Mouse (Mus musculus) left cerebral cortex, postnatal 4 days (tissue): Measurements from ENCODE around the gene Olfr1466. TPM values are rescaled to one million over a fixed set of nuclear protein-coding genes. Genes with fewer than 3 reads are reported as not detected.

Experiments
- DNase-seq: peaks from one replicate; pipeline ENCODE4 v3.0.0-alpha.2; 2022
- intact Hi-C: fragments of 180-260 bp; cut with DNase I; formaldehyde crosslinking; loops from one replicate; pipeline ENCODE4 v1.15.1; 2025
- total RNA-seq, 2 experiments: library from RNA; stranded (reverse); gene quantifications; 2 replicates each; pipeline ENCODE4 v1.2.3; 2021

Gene Olfr1466
- total RNA-seq: not detected

GRCm38 (mm10) chr19:13338562-13338961 lies at the start of gene Olfr1466:
Gene Olfr1466 (plus strand): TSS chr19:13338862.
- intact Hi-C loops: no loop called here

GRCm38 (mm10) chr19:13315441-13315840 lies 23.2 kb upstream of the Olfr1466 start, which contains the start of gene Olfr1465:
Gene Olfr1465 (minus strand): TSS chr19:13315541.
- no peak for DNase-seq
- intact Hi-C loops: no loop called here

More at GRCm38 (mm10) chr19:13338562-13338961, at the start of gene Olfr1466:
- DNase-seq: no peak

- intact Hi-C loops: no loop called here
- DNase-seq: no peak
Measured at GRCm38 (mm10) chr19:13361936-13362335, 23.3 kb downstream of the Olfr1466 start, which contains the start of gene Olfr1467. Gene Olfr1467 (plus strand): TSS chr19:13362236.

Other genes with a start within 250 kb of the Olfr1466 start
- gene Olfr1457, start 241.0 kb upstream of the Olfr1466 start, total RNA-seq: not detected
- not detected for gene Olfr1458, start 232.1 kb upstream of the Olfr1466 start, total RNA-seq
- under 1 TPM; 0.12 to 0.22 TPM for gene Olfr1459, start 189.3 kb upstream of the Olfr1466 start, total RNA-seq
- gene Olfr1461, start 175.9 kb upstream of the Olfr1466 start, total RNA-seq: not detected
- not detected for gene Olfr1462, start 153.1 kb upstream of the Olfr1466 start, total RNA-seq
- gene Olfr1463, start 107.5 kb upstream of the Olfr1466 start, total RNA-seq: not detected
- gene Olfr1465, start 23.3 kb upstream of the Olfr1466 start, total RNA-seq: not detected
- not detected for gene Olfr1467, start 23.4 kb downstream of the Olfr1466 start, total RNA-seq
- gene Olfr1469, start 69.0 kb downstream of the Olfr1466 start, total RNA-seq: not detected
- gene Olfr1471, start 104.5 kb downstream of the Olfr1466 start, total RNA-seq: not detected
- gene Olfr1472, start 117.2 kb downstream of the Olfr1466 start, total RNA-seq: not detected
- not detected for gene Olfr1474, start 130.7 kb downstream of the Olfr1466 start, total RNA-seq
- gene Olfr1475, start 141.3 kb downstream of the Olfr1466 start, total RNA-seq: not detected
- not detected for gene Olfr1477, start 161.7 kb downstream of the Olfr1466 start, total RNA-seq
- gene Olfr1480, start 189.1 kb downstream of the Olfr1466 start, total RNA-seq: not detected
- not detected for gene Olfr1484, start 244.6 kb downstream of the Olfr1466 start, total RNA-seq